Mouse (Mus musculus) layer of hippocampus, adult 18-20 months (tissue): ENCODE measurements around the gene Syne3. TPM values are rescaled to one million over a fixed set of nuclear protein-coding genes. Genes with fewer than 3 reads are reported as not detected.

Experiments
- DNase-seq, 2 experiments: peaks; one replicate each; pipeline ENCODE4 v3.0.0; 2022; ENCODE audit warnings: low spot score in 2 of 2
- total RNA-seq, 2 experiments: library from RNA; stranded (reverse); gene quantifications; 2 replicates each; pipeline ENCODE4 v1.2.3; 2021

Syne3 gene
- total RNA-seq, 2 experiments from 2014 or later = 2.0 to 2.3 TPM

DNA sequence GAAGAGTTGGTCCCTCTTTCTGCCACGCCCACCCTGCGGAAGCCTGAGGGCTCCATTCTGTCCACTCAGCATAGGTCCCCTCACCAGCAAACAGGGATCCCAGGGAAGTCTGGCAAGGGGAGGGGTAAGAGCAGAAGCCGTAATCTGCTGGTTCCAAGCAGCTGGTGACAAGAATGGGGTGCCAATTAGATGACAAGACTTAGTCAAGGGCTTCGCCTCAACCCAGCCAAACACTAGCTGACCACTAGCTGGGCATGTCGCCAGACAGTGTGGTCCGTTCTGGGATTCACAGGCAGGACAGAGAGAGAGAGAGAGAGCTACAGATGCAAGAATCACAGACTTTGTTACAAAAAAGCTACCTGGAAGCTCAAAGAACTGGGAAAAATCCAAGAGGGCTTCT lies 36.7 kb downstream of the Syne3 start:
- DNase-seq = no peak

DNA sequence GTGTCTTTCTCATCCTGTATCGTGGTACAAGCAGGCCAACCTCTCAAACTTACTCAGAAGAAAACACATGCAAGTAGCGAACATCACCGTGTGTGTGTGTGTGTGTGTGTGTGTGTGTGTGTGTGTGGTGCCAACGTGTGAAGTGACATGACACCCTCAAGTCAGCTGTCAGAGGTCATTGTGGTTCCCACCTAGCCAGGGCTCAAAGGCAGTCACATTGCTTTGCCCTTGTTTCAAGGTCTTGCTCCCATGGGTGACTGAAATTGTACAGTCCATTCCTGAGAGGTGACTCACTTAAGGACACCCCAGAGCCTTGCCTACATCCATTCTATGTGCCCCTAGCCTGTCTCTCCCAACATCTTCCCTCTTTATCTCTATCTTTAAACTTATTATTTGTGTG lies 40.0 kb downstream of the Syne3 start:
- DNase-seq = no peak

GRCm38 (mm10) chr12:104969177-104969576 lies 40.4 kb downstream of the Syne3 start:
- DNase-seq = no peak

DNA sequence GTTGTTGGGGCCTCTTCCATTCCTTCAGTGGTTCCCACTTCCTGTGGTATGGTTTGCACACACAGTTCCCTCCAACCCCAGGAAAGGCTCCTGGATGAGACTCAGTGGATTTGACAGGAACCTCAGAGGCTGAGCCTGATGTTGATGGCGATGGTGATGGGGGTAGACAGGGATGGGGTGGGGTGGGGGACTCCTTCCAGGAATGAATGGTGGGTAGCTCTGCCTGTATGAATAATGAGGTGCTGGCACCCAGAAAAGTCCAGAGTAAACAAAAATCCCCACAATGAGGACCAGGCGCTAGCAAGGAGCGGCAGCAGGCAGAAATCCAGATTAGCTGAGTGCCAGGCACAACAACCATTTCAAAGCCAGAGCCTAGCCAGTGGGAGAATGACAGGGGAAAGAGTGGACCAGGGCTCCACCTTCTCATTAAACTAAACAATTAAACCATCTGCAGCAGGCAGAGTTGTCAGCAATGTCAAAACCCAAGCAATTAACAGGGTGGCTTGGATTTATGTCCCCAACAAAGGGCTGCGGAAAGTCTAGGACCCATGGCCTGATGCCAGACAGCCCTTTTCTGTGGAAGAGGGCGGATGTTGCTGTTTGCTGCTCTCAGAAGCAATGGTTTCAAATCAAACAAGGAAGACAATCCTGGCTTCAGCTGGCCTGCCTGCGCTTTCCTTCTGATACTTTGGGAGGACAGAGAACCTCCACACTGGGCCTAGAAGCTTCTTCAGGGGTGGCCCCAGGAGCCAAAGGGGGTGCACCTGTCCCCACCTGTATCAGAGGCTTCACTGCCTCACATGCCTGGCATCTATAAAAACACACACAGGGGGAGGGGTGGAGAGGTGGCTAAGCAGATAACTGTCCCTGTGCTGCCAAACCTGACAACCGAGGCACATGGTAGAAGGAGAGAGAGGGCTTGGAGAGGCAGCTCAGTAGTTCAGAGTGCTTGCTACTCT lies 44.4 kb downstream of the Syne3 start:
- DNase-seq = peak in 1 of 2 experiments; percentile 36

DNA sequence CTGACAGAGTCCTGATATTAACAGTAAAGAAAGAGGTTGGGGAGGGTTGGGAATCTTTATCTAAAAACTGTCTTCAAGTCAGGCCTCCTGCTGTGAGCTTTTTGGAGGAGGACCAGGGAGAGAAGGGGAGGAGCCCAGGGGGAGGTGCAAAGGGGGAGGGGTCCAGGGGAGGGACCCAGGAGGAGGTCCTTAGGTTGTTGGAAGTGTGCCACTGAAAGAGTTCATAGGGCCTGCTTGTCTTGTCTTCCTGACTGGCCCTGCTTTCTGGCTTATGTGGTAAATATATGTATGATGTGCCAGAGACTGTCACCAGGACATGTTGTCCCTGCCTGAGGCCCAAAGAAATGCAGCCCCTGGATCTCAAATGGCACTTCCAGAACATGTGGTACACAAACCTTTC lies 49.2 kb downstream of the Syne3 start:
- DNase-seq = no peak

- DNase-seq = no peak
These were observed 49.6 kb downstream of the Syne3 start for GRCm38 (mm10) chr12:104959966-104960365.

DNA sequence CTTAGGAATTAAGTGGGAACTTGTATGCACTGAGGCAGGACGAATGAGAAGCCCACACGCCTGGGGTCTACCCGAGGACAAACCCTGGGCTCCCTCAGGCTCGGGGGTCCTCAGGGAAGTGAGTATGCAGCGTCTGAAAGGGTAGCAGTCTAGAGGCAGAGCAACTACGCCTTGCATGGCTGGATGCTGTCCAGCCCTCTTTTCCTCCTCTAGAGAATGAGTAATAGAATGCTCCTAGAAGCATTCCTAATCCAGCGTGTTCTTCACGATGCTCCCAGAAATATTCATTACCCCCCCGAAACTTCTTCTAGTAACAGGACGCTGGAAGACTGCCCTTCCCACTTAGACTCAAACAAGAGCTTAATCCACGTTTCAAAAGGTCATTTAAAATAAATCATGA lies 51.3 kb downstream of the Syne3 start:
- DNase-seq = no peak

DNA sequence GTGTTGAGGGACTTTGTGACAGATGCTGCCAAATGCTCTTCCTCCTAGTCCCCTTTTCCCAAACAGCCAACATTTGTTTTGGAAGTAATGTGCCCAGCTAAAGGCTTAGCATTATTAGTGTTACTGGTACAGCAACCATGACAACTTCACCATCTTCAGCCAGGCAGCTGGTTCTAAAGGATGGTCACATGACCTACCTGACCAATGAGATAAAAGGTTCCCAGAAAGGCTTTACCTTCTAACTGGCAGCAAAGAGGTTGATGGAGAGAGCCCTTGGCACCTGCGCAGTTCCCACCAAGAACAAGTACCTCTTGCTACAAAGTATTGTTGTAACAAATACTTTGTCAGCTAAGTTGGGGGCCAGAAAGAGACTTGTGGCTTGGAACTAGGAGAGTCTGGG lies 52.4 kb downstream of the Syne3 start:
- no peak for DNase-seq

DNA sequence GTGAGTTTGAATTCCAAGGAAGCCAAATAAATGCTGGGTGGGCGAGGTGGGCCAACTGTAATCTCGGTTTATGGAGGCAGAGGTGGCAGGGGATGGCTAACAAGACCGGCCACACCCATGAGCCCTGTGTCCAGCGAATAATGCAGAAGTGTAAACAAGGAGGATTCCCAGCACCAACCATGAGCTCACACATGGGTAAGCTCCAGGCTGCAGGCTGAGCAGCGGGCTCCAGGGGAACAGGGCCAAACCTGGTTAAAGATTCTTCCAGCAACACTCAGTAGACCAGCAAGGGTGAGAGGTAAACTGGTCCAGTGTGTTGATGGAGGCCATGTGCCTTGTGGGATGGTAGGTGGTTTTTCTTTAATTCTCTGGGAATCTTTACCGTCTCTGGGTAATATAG lies 53.2 kb downstream of the Syne3 start:
- no peak for DNase-seq

DNA sequence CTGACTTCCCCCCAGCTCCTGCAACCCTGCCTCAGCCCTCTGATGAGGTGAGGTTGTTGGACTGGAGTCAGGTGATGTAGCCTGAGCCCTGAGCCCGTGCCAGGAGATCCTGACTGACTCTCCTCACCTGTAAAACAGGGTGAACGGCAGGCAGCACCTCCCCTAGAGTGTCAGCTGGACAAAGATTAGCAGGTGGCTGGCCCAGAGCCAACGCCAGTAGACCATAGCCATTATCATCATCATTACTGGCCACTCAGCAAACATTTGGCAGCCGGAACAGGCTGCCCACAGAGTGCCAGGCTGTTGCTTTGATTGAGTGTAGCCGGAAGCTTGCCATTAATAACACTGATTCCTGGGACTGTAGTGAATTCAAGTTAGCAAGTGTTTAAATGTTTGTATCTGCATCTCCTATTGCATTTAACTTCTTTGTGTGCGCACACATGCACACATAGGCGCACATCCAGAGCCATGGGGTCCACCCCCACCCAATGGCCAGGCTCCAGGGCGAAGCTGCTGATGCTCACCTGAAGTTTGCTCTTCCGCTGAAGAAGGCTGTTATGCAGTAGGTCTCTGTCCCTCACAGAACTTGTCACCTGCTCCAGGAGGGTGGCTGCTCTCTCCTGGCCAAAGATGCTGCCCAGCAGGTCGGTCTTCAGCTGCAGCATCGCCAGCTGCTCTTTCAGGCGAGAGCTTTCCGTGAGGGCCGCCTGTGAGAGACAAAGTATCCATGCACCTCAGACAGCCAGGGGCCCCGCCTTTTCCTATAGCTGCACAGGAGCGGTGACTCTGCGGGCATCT lies 54.4 kb downstream of the Syne3 start:
- DNase-seq = no peak

DNA sequence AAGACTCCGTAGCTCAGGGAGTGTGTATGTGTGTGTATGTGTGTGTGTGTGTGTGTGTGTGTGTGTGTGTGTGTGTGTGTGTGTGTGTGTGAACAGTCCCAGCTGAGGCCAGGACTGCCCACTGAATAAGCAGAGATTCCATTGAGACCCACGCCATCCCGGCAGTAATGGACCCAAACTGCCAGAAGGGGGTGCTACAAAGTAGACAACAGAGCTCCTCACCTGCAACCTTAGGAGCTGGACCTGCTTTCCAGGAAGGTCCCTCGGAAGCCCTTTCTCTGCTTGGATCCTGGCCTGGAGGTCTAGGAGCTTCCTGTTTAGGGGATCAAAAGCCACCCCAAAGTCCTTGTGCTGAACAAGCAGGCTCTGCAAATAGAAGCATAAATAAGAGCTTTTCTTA lies 55.7 kb downstream of the Syne3 start:
- DNase-seq = peak in 1 of 2 experiments; percentile 64

GRCm38 (mm10) chr12:104952458-104952857 lies 57.2 kb downstream of the Syne3 start:
- DNase-seq = peak; percentile 53 to 79

GRCm38 (mm10) chr12:104947911-104948310 lies 61.7 kb downstream of the Syne3 start:
- DNase-seq = no peak

- DNase-seq = no peak
These were observed 63.4 kb downstream of the Syne3 start for GRCm38 (mm10) chr12:104946231-104946630.

DNA sequence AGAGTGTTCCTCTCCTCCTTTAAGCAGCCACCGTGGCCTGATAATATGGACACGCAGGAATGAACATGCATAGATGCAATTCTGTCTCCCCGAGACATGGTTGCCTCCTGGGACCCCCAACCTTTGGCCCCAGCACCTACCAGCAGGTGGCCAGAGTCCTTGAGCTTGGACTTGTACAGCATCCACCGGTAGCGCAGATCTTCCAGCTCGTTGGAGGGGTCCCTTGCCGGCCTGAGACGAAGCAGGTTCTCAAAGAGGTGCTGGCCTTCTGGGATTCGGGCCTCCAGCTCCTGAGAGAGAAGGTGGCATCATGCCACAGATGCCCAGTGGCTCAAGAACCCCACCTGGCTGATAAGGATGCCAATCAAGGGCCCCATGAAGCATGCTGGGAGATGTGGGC lies 69.1 kb downstream of the Syne3 start:
- DNase-seq = no peak

DNA sequence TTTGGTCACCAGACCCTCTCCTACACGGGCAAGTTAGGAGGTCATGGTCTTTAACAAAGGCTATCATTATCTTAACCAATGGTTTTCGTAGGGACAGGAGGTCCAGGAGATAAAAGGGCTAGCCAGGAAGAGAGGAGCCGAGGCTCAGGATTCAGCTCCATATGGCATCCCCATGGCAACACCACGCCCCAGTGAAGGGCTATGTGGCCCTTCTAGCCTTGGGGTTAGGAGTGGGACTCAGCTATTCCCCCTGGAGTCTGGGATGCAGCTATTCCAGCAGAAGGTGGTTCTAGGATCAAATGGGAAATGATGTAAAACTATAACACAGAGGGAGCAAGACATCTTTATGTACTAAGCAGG lies 69.6 kb downstream of the Syne3 start:
- DNase-seq = no peak

DNA sequence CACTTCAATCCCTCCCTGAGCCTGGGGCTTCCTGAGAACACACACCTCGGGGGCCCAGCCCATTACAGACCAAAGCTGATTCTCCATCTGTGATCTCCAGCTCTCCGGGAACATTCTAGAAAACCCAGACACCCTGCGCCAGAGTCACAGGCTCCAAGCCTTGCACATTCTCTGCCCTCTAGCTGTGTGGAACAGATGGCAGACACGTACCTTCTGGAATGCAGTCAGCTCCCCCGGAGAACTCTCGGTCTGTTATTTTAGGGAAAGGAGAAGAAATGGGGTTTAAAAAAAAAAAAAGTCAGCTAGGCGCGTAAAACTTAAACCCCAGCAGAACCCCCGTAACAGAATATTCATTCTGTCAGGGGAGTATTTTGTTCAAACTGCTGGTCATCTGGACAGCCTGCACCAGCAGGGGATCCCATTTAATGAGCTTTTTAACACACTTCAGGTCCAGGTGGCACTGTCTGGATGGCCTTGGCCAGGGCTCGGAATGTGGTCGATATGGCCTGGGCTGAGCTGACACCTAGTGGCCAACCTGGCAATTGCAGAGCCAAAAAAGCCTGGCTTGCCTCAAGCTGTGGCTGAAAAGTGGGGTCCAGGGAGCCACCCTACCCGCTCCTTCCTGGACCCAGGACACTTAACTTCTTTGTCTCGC lies 70.1 kb downstream of the Syne3 start:
- DNase-seq = peak; percentile 50 to 89

DNA sequence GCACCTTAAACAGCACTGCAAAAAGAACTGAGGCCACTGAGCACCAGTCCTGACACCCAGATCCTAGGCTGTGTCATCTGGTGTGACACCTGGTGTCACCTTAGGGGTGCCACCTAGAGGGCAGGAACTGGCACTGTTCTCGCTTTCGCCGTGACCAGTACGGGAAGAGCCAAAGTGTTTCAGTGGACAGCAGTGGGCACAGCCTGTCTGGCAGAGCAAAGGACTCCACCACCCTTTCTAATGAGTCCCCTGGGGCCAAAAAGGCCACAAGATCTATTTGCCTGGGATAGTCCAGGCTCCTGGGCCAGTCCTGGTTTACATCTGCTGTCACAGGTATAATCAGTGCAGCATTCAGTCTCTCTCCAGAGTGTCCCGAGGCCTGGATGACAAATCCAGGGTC lies 70.7 kb downstream of the Syne3 start:
- DNase-seq = no peak

- peak in 1 of 2 experiments; percentile 51 for DNase-seq
These were observed 73.4 kb downstream of the Syne3 start for GRCm38 (mm10) chr12:104936223-104936622.

GRCm38 (mm10) chr12:104935144-104935543 lies 74.5 kb downstream of the Syne3 start:
- no peak for DNase-seq

DNA sequence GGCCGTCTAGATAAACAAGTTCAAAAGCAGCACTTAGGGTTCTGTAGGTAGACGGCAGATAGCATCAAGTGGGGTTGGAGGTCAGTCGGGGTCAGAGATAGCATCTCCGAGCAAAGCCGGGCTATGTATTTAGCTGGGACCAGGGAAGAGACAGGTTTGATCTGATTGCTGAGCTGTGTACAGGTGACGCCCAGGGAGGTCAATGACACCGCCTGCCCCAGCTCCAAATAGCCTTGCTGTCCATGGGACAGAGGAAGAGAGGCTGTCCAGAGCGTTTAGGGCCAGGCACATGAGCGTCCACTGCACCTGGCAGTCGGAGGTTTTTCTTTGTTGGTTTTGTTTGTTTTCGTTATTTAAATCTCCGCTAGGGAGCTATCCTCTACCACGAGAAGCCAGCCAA lies 75.8 kb downstream of the Syne3 start:
- DNase-seq = no peak

GRCm38 (mm10) chr12:104933217-104933616 lies 76.4 kb downstream of the Syne3 start:
- DNase-seq = no peak
